Mouse (Mus musculus) E14TG2a.4 (cell line): ENCODE measurements around the gene Tubb1.

Experiments
- CTCF ChIP-seq: conservative IDR thresholded peaks from 2 replicates; pipeline ENCODE4 v1.5.1; 2014; ENCODE audit warnings: low read length
- NANOG ChIP-seq: IDR thresholded peaks from 2 replicates; pipeline ENCODE4 v1.6.1; 2014; ENCODE audit warnings: borderline replicate concordance, low read length, mixed read lengths
- POU5F1 ChIP-seq: IDR thresholded peaks from 2 replicates; pipeline ENCODE4 v1.6.1; 2014; ENCODE audit warnings: low read length, borderline replicate concordance

DNA sequence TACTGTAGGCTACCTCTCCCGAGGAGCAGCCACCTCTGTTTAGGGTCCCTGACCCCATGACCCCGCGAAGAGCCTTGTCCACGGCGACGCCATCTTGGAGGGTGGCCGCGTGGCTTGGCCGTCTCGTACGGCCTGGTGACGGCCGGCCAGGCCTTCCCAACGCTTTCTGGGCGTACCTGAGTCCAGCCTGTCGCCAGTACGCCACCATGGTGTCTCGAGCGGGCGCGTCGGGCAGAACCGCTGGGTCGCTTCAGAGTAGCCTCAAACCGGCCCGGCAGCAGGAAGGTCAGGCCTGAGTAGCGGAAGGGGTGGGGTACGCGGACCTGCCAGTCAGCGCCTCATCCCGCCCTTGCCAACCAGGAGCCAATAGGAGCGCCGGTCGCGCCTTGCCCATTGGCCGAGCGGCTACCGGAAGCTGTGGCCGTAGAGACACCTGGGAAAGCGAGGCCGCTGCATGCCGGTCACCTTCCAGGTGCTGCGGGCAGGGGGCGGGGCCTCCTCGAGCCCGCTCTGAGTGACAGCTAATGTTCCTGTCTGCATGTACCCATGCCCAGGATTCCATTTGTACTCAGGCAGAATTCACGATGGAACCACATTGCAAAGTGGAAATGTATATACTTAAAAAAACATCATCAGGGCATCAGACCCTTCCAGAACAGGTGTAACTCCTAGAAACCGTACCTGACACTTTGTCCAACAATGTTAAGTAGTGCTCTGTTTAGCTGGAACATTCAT, 13.5 kb downstream of the Tubb1 start, which contains the start of gene Atp5e:
- TF ChIP-seq CTCF (no peak), NANOG (no peak), POU5F1 (no peak)
